Mouse (Mus musculus) right cerebral cortex, postnatal 25 days (tissue): ENCODE results near the gene Trappc13.
"Not testable (repeated sequence)": the region's sequence is repeated elsewhere in the genome, so short reads cannot be mapped to it uniquely, and the experiment has no call there.

Experiments used
- DNase-seq: peaks from one replicate; pipeline ENCODE4 v3.0.0; 2022

Trappc13 gene

DNA sequence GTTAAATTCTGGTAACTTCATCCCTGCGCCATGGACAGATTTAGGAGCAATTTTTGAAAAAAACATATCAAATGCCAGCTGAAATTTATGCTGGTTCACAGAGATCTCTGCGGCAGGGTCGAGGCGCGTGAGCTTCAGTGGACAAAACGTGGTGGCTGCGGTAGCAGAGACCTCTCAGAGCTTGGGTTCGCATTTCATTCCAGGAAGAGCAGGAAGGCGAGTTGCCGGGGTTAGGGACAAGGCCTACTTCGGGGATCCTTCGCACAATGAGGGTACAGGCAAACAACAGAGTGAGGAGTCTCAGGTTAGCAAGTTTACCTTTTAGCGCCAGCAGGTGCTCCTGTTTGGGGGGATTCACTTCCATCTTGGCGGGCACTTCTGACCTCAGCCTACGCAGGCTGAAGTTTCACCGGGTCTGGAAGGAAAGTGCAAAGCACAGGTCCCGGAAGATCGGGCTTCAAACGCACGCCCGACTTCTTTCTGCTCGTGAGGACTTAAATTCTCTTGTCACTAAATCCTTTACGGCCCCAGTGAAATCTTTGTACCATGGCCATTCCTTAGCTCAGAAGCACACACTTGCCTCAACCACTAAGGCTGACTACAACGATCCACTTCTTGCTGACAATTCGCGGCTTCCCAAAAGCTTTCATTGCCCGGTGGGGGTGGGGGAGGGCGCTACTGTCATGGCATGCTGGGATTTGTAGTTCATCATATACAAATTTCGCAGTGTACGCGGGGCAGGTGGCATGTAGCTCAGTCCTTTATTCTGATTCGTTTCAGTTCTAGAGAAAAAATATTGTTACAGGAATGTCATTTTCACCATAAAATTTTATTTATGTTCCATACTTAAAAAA is at the start of gene Trappc13:
TSS of gene Trappc13 (minus strand) at position 674 of the 854 bp plus-strand sequence.
- no peak for DNase-seq

DNA sequence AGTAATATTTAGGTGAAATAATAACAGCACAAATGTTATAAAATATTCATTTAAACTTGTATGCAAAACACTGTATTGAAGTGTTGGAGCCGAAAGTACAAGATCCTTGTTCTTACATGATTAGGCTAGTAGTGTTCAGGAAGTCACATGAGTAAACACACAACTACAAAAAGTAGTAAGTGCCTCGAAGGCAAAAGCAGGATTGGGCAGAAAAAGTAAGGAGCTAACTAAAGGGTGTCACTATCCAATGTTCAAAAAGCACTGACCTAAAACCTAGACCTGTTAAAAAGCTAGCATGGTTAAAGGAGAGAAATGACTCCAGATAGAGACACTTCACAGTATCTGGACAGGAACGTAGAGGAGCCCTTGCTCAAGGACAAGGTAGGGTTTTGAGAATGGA is 49.2 kb upstream of the Trappc13 start:
- no peak for DNase-seq

DNA sequence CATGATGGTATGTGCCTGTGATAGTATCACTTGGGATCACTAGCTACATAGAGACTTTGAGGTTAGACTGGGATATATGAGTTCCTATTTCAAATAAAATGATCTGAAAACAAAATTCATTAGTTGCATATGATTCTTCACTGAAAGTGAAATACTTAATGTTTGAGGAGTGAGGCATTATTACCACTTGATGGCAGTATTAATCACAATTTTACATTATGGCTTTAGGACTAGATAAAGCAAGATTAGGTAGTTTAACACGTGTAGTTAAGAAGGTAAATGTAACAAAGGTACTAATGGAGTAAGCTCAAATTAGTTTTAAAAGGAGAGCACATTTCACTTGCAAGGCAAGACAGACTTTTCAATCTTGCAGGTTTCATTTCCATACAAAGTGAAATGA is 26.0 kb upstream of the Trappc13 start:
- no peak for DNase-seq

DNA sequence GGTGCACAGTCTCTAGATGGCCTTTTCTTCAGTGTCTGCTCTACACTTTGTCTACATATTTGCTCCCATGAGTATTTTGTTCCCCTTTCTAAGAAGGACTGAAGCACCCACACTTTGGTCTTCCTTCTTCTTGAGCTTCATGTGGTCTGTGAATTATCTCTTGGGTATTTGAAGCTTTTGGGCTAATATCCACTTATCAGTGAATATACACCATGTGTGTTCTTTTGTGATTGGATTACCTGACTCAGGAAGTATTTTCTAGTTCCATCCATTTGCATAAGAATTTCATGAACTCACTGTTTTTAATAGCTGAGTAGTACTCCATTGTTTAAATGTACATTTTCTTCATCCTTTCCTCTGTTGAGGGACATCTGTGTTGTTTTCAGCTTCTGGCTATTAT is 17.6 kb upstream of the Trappc13 start:
- DNase-seq = not testable (repeated sequence)

DNA sequence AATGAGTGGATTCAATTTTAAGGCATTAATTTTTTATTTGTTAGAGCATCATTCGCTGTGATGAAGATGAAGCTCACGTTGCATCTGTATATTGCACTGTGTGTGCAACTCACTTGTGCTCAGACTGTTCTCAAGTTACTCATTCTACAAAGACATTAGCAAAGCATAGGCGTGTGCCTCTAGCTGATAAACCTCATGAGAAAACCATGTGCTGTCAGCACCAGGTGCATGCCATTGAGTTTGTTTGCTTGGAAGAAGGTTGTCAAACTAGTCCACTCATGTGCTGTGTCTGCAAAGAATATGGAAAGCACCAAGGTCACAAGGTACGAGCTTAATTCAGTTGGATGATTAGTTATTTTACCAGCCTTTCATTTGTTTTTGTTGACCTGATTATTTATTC is 9.1 kb upstream of the Trappc13 start:
- DNase-seq = no peak

DNA sequence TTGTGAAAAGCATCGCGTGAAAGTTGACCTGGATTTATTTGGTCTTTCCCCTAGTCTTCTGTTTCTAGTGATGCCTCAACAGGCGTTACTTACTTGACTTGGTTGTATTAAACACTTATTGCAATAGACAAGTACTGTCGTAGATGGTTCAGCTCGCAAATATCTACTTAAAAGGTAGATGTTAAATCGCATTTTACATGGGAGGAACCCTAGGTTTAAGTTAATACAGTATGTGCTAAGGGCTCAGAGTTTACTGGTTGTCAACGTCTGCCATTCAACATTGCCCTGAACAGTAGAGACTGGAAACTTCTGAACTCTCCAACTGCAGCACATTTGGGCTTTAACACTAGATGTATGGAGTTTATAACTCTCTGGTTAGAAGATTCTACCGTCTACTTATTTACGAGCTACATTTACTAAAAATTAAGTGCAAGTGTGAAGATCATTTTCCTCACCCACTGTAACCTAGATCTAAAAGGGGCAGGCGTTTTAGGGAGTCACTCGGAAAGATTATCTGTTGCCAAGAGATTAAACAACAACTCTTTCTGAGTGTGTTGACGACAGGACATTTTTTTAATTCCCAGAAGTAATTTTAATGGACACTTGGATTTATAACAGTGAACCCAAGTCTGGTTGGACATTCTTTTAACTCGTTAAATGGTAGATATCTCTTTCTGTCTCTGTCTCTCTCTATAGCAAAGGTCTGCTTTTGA is 1.1 kb upstream of the Trappc13 start:
- DNase-seq = no peak

DNA sequence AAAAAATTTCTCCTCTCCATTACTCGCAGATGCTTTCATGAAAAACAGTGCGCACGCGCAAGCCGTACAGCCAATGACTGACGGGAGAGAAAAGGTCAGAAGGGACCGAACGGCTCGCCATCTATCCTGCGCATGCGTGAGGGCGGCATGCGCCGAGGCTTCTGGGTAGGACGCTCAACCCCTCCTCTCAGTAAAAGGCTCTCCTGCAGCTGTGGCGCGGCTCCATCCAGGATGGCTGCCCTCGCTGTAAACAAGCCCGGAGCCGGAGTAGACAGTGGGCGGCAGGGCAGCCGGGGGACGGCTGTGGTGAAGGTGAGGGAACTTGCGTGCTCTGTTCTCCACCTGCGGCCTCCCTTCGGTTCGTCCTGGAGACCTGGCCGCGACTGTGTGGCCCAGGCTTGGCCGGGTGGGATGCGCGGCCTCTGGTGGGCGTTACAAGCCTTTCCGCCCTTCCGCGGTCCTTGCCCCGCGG is 417 bp upstream of the Trappc13 start, which contains the start of gene Trim23:
TSS of gene Trim23 (plus strand) at position 148 of the 472 bp plus-strand sequence.
- peak; percentile 96 for DNase-seq

DNA sequence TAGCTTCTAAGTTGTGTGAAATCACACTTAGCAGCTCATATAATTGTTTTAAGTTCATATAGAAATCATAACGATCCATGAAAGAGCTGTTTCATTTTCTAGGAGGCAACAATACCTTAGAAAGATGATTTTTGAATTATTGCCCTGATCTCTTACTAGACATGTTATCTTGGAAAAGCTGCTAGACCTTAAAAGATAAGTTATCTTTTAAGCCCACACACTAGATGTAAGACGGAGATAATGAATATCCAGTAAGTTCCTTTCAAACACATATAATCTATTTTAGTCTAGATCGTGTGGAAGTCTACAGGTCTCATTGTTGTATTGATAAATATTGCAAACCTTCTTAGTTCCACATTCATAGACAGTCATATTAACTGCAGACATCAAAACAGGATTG is 1.4 kb downstream of the Trappc13 start:
- no peak for DNase-seq

DNA sequence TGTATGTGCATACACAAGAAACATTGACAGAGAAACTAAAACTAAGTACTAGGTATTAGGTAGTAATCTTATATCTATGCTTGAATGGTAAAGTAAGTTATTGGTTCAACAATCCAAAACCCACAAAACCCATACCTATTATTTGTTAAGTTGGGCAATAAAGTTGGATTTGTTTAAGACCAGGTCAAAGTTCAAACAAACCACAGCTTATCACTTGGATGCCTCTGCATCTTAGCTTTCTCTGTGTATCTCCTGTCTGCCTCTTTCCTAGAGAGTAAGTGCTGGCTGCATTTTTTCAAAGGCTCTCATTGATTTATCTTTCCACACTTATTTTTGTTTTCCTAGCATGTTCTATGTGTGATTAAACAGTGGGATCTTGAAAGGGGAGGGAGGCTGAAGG is 5.8 kb downstream of the Trappc13 start:
- DNase-seq = no peak

DNA sequence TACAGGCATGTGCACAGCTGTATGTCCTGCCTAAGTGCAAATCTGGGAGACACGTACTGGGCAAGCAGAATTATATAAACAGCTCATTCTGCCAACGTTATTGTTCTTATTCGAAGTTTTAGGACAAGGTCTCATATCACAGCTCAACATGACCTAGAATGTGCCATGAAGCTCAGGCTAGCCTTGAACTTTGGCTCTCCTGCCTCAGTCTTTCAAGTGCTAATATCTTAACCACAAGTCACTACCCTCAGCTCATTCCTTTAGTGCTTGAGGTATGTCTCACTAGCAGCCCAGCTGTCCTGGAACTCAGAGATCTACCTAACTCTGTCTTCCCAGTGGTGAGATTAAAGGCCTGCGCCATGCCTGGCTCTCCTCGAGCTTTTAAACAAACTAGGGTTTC is 6.6 kb downstream of the Trappc13 start:
- DNase-seq = no peak

DNA sequence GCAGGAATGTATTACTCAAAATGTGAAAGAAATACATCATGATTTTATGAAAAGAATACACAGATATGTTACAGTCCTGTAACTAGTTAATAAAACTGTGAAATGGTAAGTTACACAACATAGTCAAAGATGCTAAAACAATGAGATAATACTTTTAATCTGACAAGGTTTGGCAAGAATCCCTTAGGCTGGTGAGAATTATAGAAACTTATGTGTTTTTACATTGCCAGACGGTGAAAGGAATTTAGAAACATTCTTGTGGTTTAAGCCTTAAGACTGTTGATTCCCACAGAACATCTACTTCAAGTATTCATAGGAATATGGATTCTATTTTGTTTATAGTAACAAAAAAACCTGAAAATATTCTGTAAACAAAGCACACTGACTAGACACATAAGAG is 22.6 kb downstream of the Trappc13 start:
- DNase-seq = no peak

DNA sequence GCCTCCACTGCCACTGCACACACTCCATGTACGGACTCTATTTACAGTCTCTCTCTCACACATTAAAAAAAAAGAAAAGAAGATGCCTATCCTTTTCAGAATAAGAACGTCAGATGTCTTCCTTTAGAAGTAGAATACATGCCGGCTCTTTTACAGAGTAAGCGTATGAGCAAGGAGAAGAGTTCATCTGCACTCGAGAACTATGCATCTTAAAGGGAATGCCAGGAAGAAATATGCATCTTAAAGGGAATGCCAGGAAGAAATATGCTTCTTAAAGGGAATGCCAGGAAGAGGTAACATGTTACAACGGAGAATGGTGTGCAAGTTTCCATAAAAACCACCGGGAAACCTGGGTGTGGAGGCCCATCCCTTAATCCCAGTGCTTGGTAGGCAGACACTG is 23.2 kb downstream of the Trappc13 start:
- DNase-seq = no peak

DNA sequence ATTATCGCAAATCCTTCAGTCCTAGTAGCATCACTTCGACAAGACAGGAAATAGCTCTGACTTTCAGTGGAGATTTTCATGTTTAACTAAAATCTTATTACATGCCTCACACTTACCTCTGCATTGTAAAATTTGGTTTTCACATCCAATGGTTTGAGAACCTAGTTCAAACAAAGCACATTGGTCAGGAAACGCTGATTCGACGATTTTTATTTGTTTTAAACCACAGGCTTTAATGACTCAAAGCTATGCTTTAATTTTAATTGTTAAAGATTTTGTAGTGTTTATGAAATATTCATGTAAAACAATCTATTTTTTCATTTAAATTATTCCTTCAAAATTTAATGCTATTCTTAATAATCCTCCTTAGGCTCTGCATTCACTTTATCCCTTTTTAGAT is 24.1 kb downstream of the Trappc13 start:
- DNase-seq = no peak

DNA sequence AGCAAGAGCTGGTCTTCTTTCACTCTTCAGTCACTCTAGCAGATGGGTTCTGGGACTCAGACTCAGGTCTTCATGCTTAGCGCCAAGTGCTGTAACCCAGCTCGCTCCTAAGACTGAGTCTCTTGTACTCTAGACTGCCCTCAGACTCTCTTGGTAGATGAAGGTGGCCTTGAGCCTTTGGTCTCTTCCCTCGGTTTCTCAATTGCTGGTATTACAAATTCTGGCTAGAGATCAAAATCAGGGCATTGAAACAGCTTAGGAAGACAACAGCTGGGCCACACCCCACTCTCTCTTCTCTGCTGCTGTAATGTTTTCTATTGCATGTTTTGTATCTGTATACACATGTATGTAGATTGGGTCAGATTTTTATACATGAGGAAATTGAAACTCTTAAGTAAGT is 32.6 kb downstream of the Trappc13 start:
- no peak for DNase-seq

DNA sequence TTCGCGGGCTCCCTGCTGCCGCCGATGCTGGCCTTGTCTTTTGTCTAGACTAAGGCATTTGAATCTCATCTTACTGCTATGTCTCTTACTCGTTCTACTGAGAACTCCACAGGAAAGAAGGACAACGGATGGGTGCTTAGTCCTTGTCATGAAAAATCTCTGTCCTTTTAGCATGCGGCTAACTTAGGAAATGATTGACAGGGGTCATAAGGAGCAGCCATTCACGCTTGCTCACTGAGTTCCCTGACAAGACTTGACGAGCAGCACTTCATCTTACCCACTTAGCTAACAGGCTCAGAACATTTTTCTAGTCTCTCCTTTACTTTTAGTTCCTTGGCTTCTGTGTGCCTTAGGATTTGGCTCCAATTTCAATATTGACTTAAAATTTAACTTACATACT is 33.4 kb downstream of the Trappc13 start:
- DNase-seq = no peak

DNA sequence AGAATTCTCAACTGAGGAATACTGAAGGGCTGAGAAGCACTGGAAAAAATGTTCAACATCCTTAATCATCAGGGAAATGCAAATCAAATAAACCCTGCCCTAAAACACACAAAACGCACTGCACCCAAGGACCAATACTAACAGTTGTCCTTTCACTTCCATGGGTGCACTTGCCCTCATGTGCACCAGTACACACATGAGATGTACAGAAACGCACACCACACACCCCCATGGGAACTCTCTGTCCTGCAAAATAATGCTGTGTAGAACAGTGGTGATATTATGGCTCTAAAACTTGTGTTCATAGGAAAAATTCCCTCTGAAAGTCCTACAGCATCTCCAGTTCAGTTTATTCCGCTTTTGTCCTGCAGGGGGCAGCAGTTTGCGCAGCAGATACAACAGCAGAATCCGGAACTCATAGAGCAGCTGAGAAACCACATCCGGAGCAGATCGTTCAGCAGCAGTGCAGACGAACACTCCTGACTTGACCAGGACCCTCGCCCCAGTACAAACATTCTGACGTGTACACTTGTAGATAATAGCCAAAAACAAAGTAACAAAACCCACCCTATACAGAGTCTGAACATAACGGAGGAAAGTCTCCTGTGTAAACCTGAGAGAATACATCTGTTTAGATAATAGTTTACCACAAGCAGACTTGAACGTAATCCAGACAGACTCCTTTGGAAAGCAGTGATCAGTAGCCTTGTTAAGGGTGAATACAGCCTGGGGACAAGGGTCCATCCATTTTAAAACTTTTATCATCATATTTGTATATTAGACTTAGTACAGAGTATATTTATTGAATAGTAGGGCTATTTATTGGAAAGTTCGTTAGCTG is 38.7 kb downstream of the Trappc13 start:
- peak; percentile 51 for DNase-seq

DNA sequence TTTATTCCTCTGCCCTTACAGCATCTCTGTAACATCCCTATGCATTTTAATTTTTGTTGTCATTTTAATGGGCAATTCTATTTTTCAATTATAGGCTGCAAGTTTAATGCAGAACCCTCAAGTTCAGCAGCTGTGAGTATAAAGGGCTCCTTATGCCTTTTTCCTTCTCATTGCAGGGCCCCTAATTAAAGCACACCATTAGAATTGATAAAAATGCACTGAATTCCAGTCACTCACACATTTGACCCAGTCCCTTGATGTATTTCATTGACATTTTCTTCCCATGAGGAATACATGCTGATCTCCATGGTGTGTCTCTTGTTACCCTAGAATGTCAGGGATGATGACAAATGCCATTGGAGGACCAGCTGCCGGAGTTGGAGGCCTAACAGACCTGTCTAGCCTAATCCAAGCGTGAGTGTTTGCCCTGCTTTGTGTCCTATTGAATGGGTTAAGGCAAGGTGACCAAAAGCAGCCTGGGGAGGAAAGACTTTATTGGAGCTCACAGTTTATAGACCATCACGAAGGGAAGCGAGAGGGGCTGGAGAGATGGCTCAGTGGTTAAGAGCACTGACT is 43.7 kb downstream of the Trappc13 start:
- DNase-seq = no peak

DNA sequence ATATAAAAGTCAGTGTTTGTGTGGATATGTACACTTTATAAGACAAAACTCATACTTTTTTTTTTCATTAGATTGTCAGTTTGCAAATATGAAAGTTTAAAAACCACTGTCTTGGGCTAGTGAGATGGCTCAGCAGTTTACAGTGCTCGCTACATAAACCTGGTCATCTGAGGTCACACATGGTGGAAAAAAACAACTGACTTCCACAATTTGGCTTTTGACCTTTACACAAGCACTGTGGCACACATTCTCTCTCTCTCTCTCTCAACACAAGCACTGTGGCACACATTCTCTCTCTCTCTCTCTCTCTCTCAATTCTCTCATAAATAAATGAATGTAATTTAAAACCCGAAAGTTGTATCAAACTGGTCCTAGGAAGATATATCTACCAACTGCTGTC is 45.7 kb downstream of the Trappc13 start:
- no peak for DNase-seq

DNA sequence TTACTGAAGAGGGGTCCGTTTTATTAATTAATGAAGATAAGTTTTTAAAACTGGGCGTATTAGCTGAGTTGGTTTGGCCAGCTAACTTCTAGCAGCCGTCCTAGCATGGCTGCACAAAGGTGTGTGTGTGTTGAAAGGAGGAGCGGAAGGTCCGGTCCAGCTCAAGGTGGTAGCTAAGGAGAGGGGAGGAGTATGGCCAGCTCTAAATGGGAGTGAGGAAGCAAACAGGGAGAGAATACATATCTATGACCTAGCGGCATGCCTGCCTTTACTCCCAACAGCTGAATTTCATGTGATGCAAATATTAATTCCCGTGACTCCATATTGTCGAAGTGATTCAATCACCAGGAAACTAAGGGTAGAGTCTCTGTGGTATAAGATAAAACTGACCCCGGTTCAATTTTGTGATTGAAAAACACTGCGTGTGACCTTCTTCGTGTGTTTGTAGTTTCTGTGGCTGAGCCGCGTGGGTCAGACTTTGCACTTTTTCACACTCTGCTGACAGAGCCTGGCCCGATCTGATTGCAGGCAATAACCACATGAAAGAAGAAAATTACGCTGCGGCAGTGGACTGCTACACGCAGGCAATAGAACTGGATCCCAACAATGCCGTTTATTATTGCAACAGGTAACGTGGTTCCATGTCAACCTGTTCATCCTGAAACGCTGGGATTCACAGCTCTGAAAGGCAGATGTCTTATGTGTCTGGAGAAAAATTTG is 54.4 kb downstream of the Trappc13 start:
- no peak for DNase-seq

DNA sequence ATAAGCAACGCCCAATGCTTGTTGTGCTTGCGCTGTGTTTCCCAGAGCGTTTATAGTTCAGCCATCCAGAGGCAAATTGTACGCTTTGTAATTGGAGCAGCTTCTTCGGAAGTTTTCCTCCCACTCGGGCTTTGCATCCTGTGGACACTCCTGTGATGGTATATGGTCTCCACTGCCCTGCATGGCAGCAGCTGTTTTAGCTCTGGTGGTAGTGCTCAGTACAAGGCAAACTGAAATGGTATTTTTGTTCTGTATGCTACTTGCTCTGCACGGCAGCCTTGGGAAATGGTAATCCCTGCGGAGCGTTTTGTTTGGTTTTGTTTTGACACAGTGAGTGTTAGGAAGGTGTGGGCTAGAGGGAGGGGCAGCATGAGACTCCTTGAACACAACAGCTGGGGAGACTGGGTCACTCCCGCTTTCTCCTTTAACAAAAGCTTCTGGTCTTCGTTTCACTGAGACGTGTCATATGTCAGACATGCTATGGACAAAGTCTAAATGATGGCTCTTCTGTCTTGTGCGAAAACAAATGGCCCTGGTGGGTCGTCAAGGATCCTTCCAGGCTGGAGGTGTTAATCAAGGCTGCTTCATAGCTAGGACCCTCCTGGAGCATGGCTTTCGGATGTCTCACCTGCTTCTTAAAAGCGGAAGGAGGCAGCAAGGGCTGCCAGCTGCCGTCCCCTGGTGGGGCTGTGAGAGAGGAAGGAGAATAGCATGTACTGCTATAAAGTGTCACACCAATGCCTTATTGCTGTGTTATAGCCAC is 56.0 kb downstream of the Trappc13 start:
- DNase-seq = no peak

DNA sequence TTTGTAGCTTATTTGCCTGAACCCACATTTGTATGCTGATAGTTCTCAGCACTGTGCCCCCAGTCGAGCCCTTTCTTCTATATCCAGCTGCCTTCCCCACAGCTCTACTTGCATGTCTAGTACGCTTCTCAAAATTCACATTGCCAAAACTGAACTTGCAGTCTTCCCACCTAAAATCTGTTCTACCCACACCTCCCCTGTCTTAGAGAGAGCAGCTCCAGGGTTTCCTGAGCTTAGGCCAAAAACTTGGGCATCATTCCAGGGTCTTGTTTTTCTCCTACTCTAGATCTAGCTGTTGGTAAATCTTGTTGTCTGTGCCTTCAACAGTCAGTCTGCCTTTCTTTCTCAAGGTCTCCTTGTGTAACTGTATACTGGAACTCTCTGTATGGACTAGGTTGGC is 63.4 kb downstream of the Trappc13 start:
- DNase-seq = peak; percentile 57
